Mouse (Mus musculus): Measurements from ENCODE around the gene Ankrd22.
A peak's percentile ranks its signal among the peaks of the same experiment; 100 is the strongest.

Ankrd22 gene

GRCm38 (mm10) chr19:34180316-34180715 is 14.5 kb upstream of the Ankrd22 start:
- no peak for DNase-seq

- no peak for DNase-seq
These were observed 13.3 kb upstream of the Ankrd22 start for GRCm38 (mm10) chr19:34179136-34179535.

- no peak for DNase-seq
These were observed 8.2 kb upstream of the Ankrd22 start for GRCm38 (mm10) chr19:34174004-34174403.

- no peak for DNase-seq
These were observed 5.3 kb upstream of the Ankrd22 start for GRCm38 (mm10) chr19:34171167-34171566.

GRCm38 (mm10) chr19:34169121-34169520 is 3.3 kb upstream of the Ankrd22 start:
- no peak for DNase-seq

GRCm38 (mm10) chr19:34167896-34168661 is 2.2 kb upstream of the Ankrd22 start:
- no peak for DNase-seq

- DNase-seq, result no peak
These were observed 533 bp upstream of the Ankrd22 start for GRCm38 (mm10) chr19:34166386-34166785.

GRCm38 (mm10) chr19:34162693-34163092 is 3.2 kb downstream of the Ankrd22 start:
- no peak for DNase-seq

- DNase-seq, result no peak
These were observed 12.3 kb downstream of the Ankrd22 start for GRCm38 (mm10) chr19:34153263-34154144.

- DNase-seq, result peak; percentile 12
These were observed 13.9 kb downstream of the Ankrd22 start for GRCm38 (mm10) chr19:34151909-34152308.

- DNase-seq, result no peak
These were observed 17.4 kb downstream of the Ankrd22 start for GRCm38 (mm10) chr19:34148421-34148820.

- no peak for DNase-seq
These were observed 26.3 kb downstream of the Ankrd22 start for GRCm38 (mm10) chr19:34139431-34140046.

- no peak for DNase-seq
These were observed 27.0 kb downstream of the Ankrd22 start for GRCm38 (mm10) chr19:34138720-34139430.

GRCm38 (mm10) chr19:34120107-34120731 is 45.6 kb downstream of the Ankrd22 start:
- no peak for DNase-seq

GRCm38 (mm10) chr19:34119653-34120052 is 46.2 kb downstream of the Ankrd22 start:
- DNase-seq, result no peak

- DNase-seq, result no peak
These were observed 46.8 kb downstream of the Ankrd22 start for GRCm38 (mm10) chr19:34119102-34119501.

GRCm38 (mm10) chr19:34104841-34105240 is 61.0 kb downstream of the Ankrd22 start:
- no peak for DNase-seq

- no peak for DNase-seq
These were observed 64.0 kb downstream of the Ankrd22 start for GRCm38 (mm10) chr19:34101888-34102287.

- no peak for DNase-seq
These were observed 65.2 kb downstream of the Ankrd22 start, which contains the start of gene Lipm for GRCm38 (mm10) chr19:34100633-34101032. Gene Lipm (plus strand): TSS chr19:34100933.

- DNase-seq, result no peak
These were observed 69.6 kb downstream of the Ankrd22 start for GRCm38 (mm10) chr19:34096228-34096627.

- DNase-seq, result no peak
These were observed 70.5 kb downstream of the Ankrd22 start for GRCm38 (mm10) chr19:34095381-34095780.

GRCm38 (mm10) chr19:34089011-34089680 is 76.7 kb downstream of the Ankrd22 start:
- no peak for DNase-seq

Measured in lung, postnatal 14 days (tissue).